Mouse (Mus musculus) adrenal gland, adult 18-20 months (tissue): ENCODE data around the gene Fam240a. TPM values are rescaled to one million over a fixed set of nuclear protein-coding genes. Genes with fewer than 3 reads are reported as not detected.

Experiments used
- DNase-seq, 2 experiments: peaks; one replicate each; pipeline ENCODE4 v3.0.0; 2021 to 2022; ENCODE audit warnings: low spot score in 2 of 2
- total RNA-seq, 2 experiments: library from RNA; stranded (reverse); gene quantifications; 1 replicate in 1 of 2; 2 replicates in 1 of 2; pipeline ENCODE4 v1.2.3; 2021

Gene Fam240a
- total RNA-seq, 2 experiments from 2014 or later: not detected

DNA sequence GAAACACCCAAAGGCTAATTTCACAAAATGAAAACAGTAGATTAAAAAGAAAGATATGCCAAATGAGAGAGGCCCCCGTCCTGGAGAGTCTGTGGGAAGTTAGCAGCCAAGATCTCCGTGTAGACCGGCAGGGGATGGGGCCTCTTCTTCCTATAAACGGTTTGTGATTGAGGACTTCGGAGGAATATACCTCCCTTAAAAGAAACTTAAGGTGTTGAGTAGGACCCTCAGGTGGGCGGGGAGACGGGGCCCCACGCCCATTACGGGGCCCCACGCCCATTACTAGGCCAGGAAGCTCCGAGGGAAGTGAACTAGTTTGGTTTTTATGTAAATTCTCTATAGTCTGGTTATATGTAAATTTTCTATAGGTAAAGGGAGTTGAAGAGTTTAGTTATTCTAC, 29.3 kb upstream of the Fam240a start, which contains the start of gene Tdgf1:
Gene Tdgf1, minus strand, starts transcription at position 233 of the 400 bp plus-strand sequence.
- DNase-seq: no peak

DNA sequence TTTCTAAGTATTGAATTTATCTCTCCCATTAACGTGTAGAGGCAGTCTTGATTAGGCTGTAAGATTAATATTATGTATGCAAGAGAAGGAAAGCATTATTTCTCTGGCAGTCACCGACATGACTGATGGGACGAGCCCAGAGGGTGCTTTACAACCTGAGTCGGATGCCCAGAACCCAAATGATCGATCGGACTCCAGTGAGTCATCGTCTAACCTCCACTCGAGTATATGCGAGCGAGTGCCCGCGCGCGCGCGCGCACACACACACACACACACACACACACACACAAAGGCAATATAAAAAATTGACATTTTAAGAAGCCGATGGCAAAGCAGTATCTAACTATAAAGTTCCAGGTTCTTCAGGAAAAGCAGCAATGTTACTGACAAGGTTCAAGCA, 28.7 kb upstream of the Fam240a start:
- DNase-seq: no peak

DNA sequence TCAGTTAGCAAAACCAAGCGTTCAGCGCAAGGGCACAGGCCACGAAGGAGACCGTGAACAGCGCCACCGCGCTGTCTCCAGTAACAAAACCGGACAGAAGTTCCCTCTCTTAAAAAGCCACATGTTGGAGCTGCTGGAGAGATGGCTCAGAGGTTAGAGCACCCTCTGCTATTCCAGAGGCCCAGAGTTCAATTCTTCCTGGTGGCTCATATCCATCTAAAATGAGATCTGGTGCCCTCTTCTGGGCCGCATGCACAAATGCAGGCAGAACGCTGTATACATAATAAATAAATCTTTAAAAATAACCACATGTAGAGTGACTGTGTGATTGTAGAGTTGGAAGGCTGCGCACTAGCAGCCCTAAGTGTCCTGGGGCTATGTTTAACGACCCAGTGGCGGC, 27.6 kb upstream of the Fam240a start:
- no peak for DNase-seq

DNA sequence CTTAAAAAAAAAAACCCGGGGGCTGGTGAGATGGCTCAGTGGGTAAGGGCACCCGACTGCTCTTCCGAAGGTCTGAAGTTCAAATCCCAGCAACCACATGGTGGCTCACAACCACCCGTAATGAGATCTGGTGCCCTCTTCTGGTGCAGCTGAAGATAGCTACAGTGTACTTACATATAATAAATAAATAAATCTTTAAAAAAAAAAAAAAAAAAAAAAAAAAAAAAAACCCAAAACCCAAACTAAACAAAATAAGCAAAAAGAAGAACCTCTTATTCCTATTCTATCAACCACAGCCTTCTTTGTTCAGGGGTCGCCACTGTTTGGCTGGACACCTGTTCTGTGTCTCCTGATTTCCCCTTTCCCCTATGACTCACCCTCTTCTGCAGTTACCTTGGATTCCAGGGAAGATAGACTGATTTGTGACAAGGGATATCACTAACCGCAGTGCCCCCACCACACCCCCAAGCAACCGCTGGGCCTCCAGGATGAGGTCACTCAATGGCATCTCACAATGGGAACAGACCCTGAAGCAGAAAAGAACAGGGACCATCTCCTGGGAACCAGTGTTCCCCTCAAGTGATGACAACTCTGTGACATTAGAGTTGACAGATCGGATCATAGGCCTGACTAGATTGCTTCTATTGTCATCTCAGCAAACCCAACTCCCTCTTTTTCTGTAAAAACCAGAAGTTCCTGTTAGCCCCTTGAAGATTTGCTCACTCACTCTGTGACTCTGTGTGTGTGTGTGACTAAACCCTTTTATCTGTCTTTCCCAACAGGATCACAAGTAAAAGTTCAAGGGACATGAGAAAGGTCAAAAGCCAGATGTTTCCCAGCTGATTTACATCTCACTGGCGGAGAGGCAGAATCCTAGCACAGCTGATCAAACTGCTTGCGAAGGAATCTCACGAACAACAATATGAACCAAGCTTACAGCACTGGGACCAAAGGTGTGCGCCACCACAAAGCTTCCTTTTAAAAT, 21.1 kb upstream of the Fam240a start:
- peak in 1 of 2 experiments; percentile 43 for DNase-seq

DNA sequence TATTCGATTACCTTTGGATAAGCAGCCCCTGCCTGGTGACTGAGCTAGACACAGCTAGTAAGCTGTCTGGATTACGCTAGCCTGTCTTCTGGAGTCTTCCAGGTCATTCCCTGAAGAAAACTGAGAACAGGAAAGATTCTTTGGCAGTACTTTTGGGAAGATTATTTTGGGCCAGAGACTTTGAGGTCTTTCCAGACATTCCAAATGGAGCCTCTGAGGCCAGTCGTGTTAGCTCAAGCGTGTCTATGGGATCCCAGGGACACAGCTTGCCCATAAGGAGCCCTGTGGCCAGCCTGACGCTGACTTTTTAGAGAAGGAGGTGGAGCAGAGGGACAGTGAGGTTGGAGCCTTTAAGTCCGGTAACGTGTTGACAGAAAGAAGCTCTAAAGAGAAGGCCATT, 19.3 kb upstream of the Fam240a start:
- no peak for DNase-seq

DNA sequence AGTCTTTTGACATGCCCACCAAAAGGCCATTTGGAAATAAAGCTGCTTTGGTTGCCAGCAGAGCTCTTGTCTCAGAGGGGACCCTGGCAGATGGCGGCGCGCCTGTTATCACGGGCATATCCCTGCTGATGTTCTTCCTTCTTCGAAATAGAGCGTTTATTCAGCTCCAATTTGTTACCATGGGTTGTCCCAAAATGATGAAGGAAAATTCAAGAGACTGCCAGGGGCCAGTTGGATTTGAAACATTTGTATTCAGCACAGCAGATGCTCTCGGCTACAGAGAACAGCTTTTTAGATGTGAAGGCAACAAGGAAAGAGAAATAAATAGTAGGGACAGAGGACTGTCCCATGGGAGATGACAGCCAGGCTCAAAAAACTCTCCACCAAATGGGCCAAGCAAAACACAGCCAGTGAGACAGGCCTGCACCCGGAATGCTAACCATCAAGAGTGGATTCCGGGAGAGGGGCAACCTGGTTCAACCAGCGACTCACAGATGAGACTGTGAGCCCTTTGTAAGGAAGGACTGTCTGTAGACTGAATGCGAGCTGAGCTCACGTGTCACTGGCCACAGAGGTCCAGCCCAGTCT, 17.3 kb upstream of the Fam240a start:
- no peak for DNase-seq

DNA sequence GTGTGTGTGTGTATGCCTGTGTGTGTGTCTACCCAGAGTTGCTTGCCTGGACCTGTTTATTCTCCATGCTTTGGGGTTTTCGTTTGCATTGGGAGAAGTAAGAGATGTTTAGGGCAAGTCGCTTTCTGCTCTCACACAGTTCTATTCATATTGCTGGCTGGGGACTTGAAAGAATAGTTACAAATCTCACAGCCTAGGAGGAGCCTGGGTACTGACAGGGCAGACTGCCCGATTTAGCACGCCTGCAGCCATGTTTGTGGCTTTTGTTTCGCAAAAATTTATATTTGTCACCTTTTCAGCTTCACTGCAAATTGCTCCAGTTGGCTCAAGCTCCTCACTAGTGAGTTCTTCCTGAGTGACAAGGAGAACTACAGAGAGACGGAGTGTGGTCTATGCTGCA, 14.9 kb upstream of the Fam240a start:
- no peak for DNase-seq

DNA sequence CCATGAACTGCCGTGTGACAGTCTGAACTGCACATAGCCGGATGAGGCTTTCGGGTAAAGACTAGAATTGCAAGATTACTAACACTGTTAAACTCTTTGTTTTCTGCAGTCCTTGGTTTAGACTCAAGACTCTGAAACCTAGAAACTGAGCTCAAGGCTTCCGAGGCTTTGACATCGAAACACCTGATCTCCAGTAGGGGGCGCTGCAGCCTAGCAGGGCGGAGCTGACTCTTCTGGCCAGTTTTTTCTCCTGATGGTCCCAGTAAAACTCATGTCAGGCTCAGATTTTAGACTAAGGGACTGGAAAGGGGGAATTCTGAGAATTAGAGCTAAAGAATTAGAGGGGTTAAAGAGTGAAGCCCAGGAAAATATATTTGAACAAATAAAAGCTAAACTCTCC, 6.1 kb upstream of the Fam240a start:
- peak; percentile 81 to 82 for DNase-seq

DNA sequence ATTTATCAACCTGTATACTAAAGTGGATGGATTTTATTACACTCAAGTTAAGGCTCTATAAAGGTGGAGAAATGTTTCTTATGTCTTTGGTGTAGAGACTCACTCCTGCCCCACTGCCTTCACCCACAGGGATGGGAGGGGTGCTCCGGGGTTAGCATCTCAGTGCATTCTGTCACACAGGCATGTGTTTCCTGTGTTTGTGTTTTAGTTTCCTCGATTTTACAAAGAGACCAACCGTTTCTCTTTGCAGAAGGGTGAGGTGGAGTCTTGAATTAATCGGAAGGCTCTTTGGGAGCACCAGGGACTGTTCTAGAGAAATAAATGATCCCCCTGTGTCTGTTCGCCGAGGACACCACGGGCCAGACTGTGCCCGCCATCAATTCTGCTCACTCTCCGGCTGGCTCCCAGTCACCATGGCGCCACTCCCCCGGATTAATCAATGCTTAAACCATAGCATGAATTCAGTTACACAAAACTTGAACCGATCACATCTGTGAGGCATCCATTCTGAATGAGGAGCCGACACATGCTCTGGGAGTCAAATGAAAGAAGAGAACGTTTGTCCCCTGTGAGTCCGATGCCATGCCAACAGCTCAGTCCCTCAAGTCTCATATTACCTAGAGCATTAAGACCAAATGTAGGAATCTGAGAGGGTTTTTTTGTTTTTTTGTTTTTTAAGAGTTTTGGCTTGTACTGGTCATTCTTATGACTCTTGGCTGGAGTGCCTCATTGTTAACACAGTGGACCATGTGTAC, 4.2 kb upstream of the Fam240a start:
- DNase-seq: no peak

DNA sequence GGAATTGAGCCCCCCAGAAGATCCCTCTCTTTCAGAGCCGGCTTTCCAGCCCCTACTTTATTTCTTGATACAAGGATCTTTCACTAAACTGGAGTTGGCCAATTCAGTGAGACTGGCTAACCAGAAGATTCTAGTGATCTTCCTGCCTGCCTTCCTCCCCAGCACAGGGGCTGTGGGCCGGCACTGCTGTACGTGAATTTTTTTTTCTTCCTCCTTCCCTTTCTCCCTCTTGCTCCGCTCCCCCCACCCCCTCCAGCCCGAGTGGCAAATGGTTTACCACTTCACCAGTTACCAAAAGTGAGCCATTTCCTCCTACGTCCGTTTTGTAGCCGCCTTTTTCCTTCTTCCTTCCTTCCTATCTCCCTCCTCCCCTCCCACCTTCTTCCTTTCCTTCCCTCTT, 1.2 kb downstream of the Fam240a start:
- no peak for DNase-seq

DNA sequence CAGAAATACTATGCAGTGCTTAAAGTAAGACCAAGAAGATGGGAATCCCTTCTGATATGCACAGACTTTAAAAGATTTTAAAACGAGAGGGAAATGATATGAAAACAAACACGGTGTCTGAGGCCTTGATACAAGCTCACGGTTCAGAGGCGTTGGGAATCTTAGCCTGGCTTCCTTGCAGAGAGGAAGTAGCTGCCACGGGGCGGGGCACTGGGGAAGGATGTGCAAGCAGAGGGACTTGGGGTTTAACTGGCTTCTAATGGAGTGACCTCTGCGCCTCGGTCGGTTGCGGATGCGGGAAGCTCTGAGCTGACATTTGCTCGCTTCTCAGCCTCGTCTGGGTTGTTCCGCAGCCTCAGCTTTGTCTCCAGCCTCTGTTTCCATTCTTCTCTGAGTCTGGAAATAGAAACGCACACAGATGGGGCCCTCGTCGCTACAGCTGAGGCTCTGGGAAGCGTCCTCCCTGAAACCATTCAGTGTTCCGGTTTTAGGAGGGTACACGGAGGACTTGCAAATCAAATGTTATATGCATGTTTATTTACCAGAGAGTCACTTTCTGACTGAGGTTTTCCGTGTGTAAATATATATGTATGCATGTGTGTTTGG, 1.9 kb downstream of the Fam240a start:
- DNase-seq: no peak

DNA sequence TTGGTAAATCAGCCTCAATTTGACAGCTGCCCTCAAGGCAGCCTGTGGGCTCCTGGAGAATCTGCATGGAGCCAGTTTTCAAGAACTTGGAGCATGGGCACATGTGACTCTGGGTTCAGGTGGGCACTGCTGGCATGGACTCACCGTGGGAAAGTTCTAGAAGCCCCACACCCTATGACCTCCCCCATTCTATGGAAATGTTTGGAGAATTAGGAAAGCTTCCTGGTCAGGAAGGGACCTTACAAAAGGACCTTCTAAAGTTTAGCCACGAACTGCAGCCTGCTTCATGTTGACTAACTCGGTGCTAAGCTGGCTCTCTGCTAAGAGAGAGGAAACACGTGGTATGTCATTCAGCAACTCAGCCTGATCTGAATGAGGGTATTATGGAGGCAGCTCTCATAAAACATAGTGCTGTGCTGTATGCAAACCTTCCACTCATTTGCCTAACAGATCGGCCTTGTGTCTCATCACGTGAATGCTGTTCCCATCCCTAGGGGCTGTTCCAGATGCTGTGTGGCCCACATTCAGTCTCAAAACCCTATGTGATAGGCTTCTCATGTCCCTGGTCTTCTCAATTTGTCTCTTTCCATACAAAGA, 7.2 kb downstream of the Fam240a start:
- DNase-seq: no peak

DNA sequence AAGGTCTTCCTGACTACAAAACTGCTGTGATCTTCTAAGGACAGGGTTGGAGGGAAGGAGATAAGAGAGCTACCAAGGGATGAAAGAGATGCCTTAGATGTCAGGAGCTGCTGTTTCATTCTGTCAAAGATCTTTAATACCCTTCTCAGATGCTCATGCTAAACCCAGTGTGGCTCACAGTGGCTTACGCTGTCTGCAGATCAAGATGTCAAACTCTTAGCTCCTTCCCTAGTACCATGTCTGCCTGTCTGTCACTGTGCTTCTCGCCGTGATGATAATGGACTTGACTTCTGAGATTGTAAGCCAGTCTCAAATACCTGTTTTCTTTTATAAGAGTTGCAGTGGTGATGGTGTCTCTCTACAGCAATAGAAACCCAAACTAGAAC, 8.0 kb downstream of the Fam240a start:
- no peak for DNase-seq

DNA sequence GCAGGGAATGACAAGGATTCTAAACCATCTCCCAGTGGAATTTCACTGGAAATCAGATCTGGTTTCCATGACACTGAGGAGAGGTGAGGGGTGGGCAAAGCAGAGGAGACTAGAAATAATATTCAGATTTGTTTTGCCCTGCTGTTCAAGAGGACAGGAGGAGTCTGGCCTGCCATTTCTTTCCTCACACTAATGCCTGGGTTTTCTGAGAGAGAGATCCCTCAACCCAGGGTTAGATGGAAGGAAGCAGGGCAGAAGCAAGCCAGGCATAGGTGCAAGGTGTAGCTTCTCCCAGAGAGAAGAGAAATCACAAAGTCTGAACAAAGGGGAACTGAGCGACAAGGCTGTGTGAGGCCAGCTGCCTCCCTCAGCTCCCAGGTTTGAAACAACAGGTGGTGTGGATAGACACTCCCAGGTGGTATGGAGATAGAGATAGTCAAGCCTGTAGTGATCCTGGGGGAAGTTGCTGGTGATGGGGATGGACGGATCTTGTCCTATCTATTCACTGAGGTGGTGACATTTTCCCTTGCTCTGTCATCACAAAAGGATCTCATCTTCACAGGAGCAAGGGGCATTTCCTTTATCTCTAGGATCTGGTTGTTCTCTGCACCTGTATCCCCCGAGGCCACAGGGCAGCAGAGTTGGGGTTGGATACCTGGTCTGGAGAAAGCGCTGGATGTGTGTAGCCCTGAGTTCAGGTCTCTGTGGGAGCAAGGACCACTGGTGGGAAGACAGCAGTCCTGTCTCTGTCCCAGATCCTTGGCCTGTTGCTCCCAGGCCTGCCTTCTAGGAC, 8.6 kb downstream of the Fam240a start:
- no peak for DNase-seq

DNA sequence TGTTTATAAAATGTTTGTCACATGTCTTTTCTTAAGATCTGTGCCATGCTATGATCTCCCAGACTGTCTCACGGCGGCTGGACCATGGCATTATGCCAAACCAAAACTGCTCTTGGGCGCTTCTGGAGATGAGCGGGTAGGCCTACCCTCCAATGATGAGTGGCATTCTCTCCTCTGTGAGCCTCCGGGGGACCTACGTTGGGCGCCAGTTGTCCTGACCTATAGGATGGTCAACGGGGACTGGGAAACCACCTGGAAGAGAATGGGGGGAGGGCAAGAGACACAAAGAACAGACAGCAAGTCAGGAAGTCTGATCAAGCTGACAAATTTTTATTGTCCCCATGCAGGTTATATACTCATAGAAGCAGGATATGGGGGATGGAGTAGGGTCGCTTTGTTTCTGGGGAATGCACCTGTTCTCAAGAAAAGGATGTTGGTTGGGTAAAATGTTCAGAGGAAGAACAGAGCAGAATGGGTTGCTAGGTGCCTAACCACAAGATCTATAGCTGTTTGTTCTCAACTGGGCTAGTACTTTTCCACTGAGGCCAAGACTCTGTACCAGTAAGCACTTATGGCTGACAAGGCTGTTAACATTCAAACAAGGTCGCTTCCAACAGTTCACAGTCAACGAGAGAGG, 9.3 kb downstream of the Fam240a start:
- no peak for DNase-seq

DNA sequence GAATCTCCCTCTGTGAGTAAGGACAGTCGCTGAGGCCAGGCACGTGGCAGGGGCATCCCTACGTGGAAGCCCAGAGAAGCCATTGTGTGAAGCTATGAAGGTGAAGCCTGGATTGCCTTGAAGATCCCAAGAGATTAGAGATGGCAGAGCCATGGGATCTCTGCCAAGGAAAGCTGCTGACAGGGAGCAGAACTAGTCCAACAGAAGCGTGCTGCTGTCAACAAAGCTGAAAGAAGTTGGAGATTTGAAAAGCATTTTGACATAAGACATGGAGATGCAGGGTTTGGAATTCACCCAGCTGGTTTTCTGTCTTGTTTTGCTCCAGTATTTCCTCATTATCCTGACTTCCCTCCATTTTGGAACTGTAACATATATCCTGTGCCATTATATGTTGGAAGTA, 14.4 kb downstream of the Fam240a start:
- no peak for DNase-seq

DNA sequence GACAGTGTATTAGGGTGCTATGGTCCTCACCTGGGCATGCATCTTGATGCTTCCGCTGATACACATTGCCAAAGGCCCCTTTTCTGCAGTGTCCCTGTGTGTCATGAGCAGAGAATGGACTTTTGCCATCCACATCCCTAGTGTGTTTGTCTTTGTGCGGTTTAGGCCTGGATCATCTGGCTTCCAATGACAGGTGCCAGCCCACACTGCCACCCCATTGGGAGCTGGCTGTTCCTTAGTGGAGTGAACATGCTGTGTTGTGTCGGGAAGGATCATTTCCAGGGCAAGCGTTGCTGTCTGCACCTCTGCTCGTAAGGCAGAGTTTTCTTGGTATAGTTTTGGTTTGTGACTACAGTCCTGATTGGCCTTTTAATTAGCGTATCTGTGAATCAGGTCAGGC, 15.5 kb downstream of the Fam240a start:
- no peak for DNase-seq

DNA sequence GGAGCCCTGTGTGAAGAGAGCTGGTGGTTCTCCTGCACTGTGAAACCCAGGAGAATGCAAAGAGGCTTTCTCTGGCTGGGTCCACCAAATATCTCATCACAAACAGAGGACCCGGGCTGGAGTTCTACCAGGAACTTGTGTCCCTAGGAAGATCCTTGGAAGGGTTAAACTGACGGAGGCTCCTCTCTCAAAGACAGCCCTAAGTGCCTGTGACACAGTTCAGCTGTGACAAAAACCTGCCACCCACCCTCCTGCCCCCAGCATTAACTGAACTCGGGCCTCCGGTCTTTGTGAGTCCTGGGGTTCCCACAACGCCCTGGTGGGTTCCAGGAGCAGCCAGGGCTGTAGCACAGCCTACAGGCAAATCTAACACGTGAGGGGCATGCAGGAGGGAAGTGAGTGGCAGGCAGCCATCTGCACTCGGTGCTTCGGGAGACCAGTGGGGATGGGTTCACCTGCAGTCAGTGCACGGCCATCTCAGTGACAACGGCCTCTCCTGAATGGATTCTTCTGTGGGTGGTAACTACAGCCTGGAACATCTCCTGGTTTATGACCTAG, 17.1 kb downstream of the Fam240a start:
- no peak for DNase-seq

DNA sequence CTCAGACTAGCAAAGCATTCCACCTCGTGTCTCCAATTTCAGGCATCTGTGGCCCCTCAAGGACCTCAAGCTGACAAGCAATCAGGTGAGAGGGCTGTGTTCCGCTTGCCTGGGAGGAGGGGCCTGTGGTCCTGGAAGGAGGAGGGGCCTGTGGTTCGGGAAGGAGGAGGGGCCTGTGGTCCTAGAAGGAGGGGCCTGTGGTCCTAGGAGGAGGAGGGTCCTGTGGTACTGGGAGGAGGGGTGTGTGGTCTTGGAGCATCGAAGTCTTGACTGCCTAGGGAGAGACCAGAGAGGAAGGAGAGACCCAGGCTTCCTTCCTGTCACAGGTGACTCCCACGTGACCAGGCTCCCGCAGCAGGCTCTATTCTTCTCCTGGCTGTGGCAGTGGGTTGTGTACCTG, 20.1 kb downstream of the Fam240a start:
- no peak for DNase-seq
